Mouse (Mus musculus): ENCODE data around the gene Acap2. TPM values are rescaled to one million over a fixed set of nuclear protein-coding genes. Genes with fewer than 3 reads are reported as not detected.

The Acap2 gene
- polyA plus RNA-seq, 1 experiment from 2014 or later, result 23.2 TPM

GRCm38 (mm10) chr16:31167934-31168333 is 33.1 kb downstream of the Acap2 start:
- no peak overlapping the region for H3K9ac ChIP-seq (ENCODE audit: low read length)
- H3K27ac ChIP-seq (ENCODE audit: low read depth, low read length), result no peak overlapping the region
- DNase-seq (ENCODE audit: low spot score, missing footprints), result no peak
- H3K4me3 ChIP-seq (ENCODE audit: low read depth, low read length), result no peak overlapping the region
- no peaks in the 10 kb centered on the region for H3K9me3 ChIP-seq (ENCODE audit: control insufficient read depth, low read length)
- no peak for ATAC-seq (ENCODE audit: low FRiP score)
- no peaks in the 10 kb centered on the region for H3K27me3 ChIP-seq (ENCODE audit: control insufficient read depth, insufficient read depth, low read length)
- H3K4me2 ChIP-seq, result no peak overlapping the region
- 61% methylated on average over 7 of the region's 7 CpGs for WGBS
- peaks cover 22% of the 10 kb centered on the region for H3K4me1 ChIP-seq (ENCODE audit: control insufficient read depth, insufficient read depth, low read length)
- no peaks in the 10 kb centered on the region for H3K36me3 ChIP-seq (ENCODE audit: control insufficient read depth, insufficient read depth, low read length)

- no peak overlapping the region for H3K4me2 ChIP-seq
- H3K9me3 ChIP-seq (ENCODE audit: control insufficient read depth, low read length), result no peaks in the 10 kb centered on the region
- H3K36me3 ChIP-seq (ENCODE audit: control insufficient read depth, insufficient read depth, low read length), result no peaks in the 10 kb centered on the region
- DNase-seq (ENCODE audit: low spot score, missing footprints) (no peak), ATAC-seq (ENCODE audit: low FRiP score) (no peak)
- 37% methylated on average over 10 of the region's 10 CpGs for WGBS
- H3K27me3 ChIP-seq (ENCODE audit: control insufficient read depth, insufficient read depth, low read length), result no peaks in the 10 kb centered on the region
- H3K9ac ChIP-seq (ENCODE audit: low read length), result no peak overlapping the region
- H3K4me1 ChIP-seq (ENCODE audit: control insufficient read depth, insufficient read depth, low read length), result peaks cover 22% of the 10 kb centered on the region
- H3K27ac ChIP-seq (ENCODE audit: low read depth, low read length), result no peak overlapping the region
- H3K4me3 ChIP-seq (ENCODE audit: low read depth, low read length), result no peak overlapping the region
These were observed 33.8 kb downstream of the Acap2 start for GRCm38 (mm10) chr16:31167017-31167887.

DNA sequence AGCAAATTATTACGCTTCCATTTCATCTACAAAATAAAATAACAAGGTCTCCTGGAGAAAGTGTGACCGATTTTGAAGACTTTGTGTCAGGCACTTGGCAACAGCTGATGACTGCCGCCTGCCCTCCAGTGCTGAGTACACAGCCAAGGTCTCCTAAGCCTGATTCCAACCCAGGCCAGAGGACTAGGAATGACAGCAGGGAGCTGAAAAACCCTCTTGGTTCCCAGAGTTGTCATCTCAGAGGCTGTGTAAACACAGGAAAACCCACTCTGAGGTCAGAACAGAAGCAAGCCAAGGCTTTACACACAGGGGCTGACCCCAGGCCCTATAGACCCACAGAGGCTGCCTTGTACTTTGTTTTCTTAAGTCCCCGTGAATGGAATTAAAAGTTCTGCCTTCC is 35.1 kb downstream of the Acap2 start:
- Histone ChIP-seq H3K4me1 (ENCODE audit: control insufficient read depth, insufficient read depth, low read length) (peaks cover 22% of the 10 kb centered on the region), H3K4me3 (ENCODE audit: low read depth, low read length) (no peak overlapping the region), H3K27ac (ENCODE audit: low read depth, low read length) (no peak overlapping the region), H3K27me3 (ENCODE audit: control insufficient read depth, insufficient read depth, low read length) (no peaks in the 10 kb centered on the region), H3K36me3 (ENCODE audit: control insufficient read depth, insufficient read depth, low read length) (no peaks in the 10 kb centered on the region), H3K9ac (ENCODE audit: low read length) (no peak overlapping the region), H3K9me3 (ENCODE audit: control insufficient read depth, low read length) (no peaks in the 10 kb centered on the region), H3K4me2 (no peak overlapping the region)
- no peak for DNase-seq (ENCODE audit: low spot score, missing footprints)
- WGBS, result 39% methylated on average over 4 of the region's 4 CpGs
- peak; percentile 62; the same call in 1 of the 2 replicates for ATAC-seq (ENCODE audit: low FRiP score)

GRCm38 (mm10) chr16:31165467-31165866 is 35.6 kb downstream of the Acap2 start:
- Histone ChIP-seq H3K9me3 (ENCODE audit: control insufficient read depth, low read length) (no peaks in the 10 kb centered on the region), H3K4me3 (ENCODE audit: low read depth, low read length) (no peak overlapping the region), H3K4me1 (ENCODE audit: control insufficient read depth, insufficient read depth, low read length) (peaks cover 22% of the 10 kb centered on the region), H3K27me3 (ENCODE audit: control insufficient read depth, insufficient read depth, low read length) (no peaks in the 10 kb centered on the region), H3K36me3 (ENCODE audit: control insufficient read depth, insufficient read depth, low read length) (no peaks in the 10 kb centered on the region), H3K9ac (ENCODE audit: low read length) (no peak overlapping the region), H3K27ac (ENCODE audit: low read depth, low read length) (no peak overlapping the region), H3K4me2 (no peak overlapping the region)
- ATAC-seq (ENCODE audit: low FRiP score) (no peak), DNase-seq (ENCODE audit: low spot score, missing footprints) (no peak)
- WGBS, result 67% methylated on average over 4 of the region's 4 CpGs

DNA sequence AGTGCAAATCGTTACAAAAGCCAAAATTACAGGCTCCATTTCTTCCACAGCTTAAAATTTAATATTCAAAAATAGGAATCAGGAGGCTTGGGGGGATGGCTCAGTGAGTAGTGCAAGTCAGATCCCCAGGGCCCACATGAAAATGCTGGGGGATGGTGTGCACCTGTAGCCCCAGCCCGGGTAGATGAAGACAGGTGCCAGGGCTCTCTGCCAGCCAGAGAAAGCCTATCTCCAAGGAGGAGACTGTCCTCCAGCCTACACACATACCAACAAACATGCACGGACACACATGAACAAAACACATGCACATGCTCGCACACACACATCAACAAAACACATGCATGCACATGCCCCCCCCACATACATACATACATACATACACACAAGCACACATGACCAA is 36.9 kb downstream of the Acap2 start:
- Histone ChIP-seq H3K9me3 (ENCODE audit: control insufficient read depth, low read length) (no peaks in the 10 kb centered on the region), H3K4me1 (ENCODE audit: control insufficient read depth, insufficient read depth, low read length) (peaks cover 22% of the 10 kb centered on the region), H3K4me2 (no peak overlapping the region), H3K27ac (ENCODE audit: low read depth, low read length) (no peak overlapping the region), H3K36me3 (ENCODE audit: control insufficient read depth, insufficient read depth, low read length) (no peaks in the 10 kb centered on the region), H3K27me3 (ENCODE audit: control insufficient read depth, insufficient read depth, low read length) (no peaks in the 10 kb centered on the region), H3K9ac (ENCODE audit: low read length) (no peak overlapping the region), H3K4me3 (ENCODE audit: low read depth, low read length) (no peak overlapping the region)
- 93% methylated on average over 4 of the region's 4 CpGs for whole genome bisulfite sequencing
- no peak for ATAC-seq (ENCODE audit: low FRiP score)
- no peak for DNase-seq (ENCODE audit: low spot score, missing footprints)

- 59% methylated on average over 6 of the region's 6 CpGs for WGBS
- Histone ChIP-seq H3K9me3 (ENCODE audit: control insufficient read depth, low read length) (peaks cover 18% of the 10 kb centered on the region; the same call in 1 of the 2 replicates), H3K4me1 (ENCODE audit: control insufficient read depth, insufficient read depth, low read length) (peaks cover 4% of the 10 kb centered on the region; the same call in 1 of the 2 replicates), H3K9ac (ENCODE audit: low read length) (no peak overlapping the region), H3K27ac (ENCODE audit: low read depth, low read length) (no peak overlapping the region), H3K27me3 (ENCODE audit: control insufficient read depth, insufficient read depth, low read length) (no peaks in the 10 kb centered on the region), H3K36me3 (ENCODE audit: control insufficient read depth, insufficient read depth, low read length) (peaks cover 3% of the 10 kb centered on the region), H3K4me2 (no peak overlapping the region), H3K4me3 (ENCODE audit: low read depth, low read length) (no peak overlapping the region)
- DNase-seq (ENCODE audit: low spot score, missing footprints), result no peak
- no peak for ATAC-seq (ENCODE audit: low FRiP score)
These were observed 40.6 kb downstream of the Acap2 start for GRCm38 (mm10) chr16:31160486-31160885.

GRCm38 (mm10) chr16:31159491-31159890 is 41.6 kb downstream of the Acap2 start:
- Histone ChIP-seq H3K27ac (ENCODE audit: low read depth, low read length) (no peak overlapping the region), H3K27me3 (ENCODE audit: control insufficient read depth, insufficient read depth, low read length) (no peaks in the 10 kb centered on the region), H3K4me2 (no peak overlapping the region), H3K4me1 (ENCODE audit: control insufficient read depth, insufficient read depth, low read length) (no peaks in the 10 kb centered on the region), H3K4me3 (ENCODE audit: low read depth, low read length) (no peak overlapping the region), H3K9ac (ENCODE audit: low read length) (no peak overlapping the region), H3K36me3 (ENCODE audit: control insufficient read depth, insufficient read depth, low read length) (peaks cover 3% of the 10 kb centered on the region), H3K9me3 (ENCODE audit: control insufficient read depth, low read length) (peaks cover 18% of the 10 kb centered on the region; the same call in 1 of the 2 replicates)
- DNase-seq (ENCODE audit: low spot score, missing footprints), result no peak
- no peak for ATAC-seq (ENCODE audit: low FRiP score)
- 9% methylated on average over 2 of the region's 2 CpGs for WGBS

DNA sequence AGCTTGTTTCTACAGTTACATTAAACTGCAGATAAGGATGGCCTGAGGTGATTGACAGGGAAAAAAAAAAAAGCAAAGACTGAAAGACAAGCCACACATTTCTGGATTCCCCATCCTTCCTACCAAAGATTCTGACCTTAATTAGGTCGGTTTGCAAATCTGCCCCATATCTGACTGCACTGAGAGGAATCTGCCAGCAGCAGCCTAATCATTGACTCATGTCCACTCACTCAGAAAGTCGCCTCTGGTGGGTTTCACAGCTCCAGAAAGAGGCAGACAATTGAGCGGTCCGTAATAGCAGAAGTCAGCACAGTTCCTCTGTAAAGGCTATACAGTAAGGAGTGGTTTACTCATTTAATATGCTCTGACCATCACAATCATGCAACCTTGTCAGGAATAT is 51.2 kb downstream of the Acap2 start:
- H3K9ac ChIP-seq (ENCODE audit: low read length), result no peak overlapping the region
- no peak overlapping the region for H3K4me2 ChIP-seq
- H3K27me3 ChIP-seq (ENCODE audit: control insufficient read depth, insufficient read depth, low read length), result no peaks in the 10 kb centered on the region
- no peaks in the 10 kb centered on the region for H3K4me1 ChIP-seq (ENCODE audit: control insufficient read depth, insufficient read depth, low read length)
- ATAC-seq (ENCODE audit: low FRiP score), result no peak
- DNase-seq (ENCODE audit: low spot score, missing footprints), result no peak
- no peaks in the 10 kb centered on the region for H3K9me3 ChIP-seq (ENCODE audit: control insufficient read depth, low read length)
- H3K4me3 ChIP-seq (ENCODE audit: low read depth, low read length), result no peak overlapping the region
- no peaks in the 10 kb centered on the region for H3K36me3 ChIP-seq (ENCODE audit: control insufficient read depth, insufficient read depth, low read length)
- 86% methylated on average over 4 of the region's 4 CpGs for WGBS
- H3K27ac ChIP-seq (ENCODE audit: low read depth, low read length), result no peak overlapping the region

- no peak for DNase-seq (ENCODE audit: low spot score, missing footprints)
- Histone ChIP-seq H3K4me2 (no peak overlapping the region), H3K9ac (ENCODE audit: low read length) (no peak overlapping the region)
These were observed 52.2 kb downstream of the Acap2 start for GRCm38 (mm10) chr16:31148891-31149290.

More at GRCm38 (mm10) chr16:31148891-31149290, 52.2 kb downstream of the Acap2 start:
- H3K9me3 ChIP-seq (ENCODE audit: control insufficient read depth, low read length), result no peaks in the 10 kb centered on the region
- no peaks in the 10 kb centered on the region for H3K4me1 ChIP-seq (ENCODE audit: control insufficient read depth, insufficient read depth, low read length)
- H3K27ac ChIP-seq (ENCODE audit: low read depth, low read length), result no peak overlapping the region
- WGBS, result 81% methylated on average over 6 of the region's 6 CpGs
- ATAC-seq (ENCODE audit: low FRiP score), result no peak
- H3K27me3 ChIP-seq (ENCODE audit: control insufficient read depth, insufficient read depth, low read length), result no peaks in the 10 kb centered on the region
- no peaks in the 10 kb centered on the region for H3K36me3 ChIP-seq (ENCODE audit: control insufficient read depth, insufficient read depth, low read length)
- H3K4me3 ChIP-seq (ENCODE audit: low read depth, low read length), result no peak overlapping the region

Measured in midbrain, embryonic 11.5 days (tissue).